Mouse (Mus musculus): ENCODE measurements around the gene Ermp1.

- TF ChIP-seq CTCF (IDR thresholded peaks at IDR 0.05; ENCODE audit: insufficient read depth, low read depth, low read length) (no peak), POLR2A (IDR thresholded peaks at IDR 0.05; ENCODE audit: insufficient read depth, low read depth, low read length) (no peak)
Measured at GRCm38 (mm10) chr19:29641055-29641454, 7.2 kb downstream of the Ermp1 start.

Measured in olfactory bulb, adult 2 months (tissue).